In the genomic region with DNA sequence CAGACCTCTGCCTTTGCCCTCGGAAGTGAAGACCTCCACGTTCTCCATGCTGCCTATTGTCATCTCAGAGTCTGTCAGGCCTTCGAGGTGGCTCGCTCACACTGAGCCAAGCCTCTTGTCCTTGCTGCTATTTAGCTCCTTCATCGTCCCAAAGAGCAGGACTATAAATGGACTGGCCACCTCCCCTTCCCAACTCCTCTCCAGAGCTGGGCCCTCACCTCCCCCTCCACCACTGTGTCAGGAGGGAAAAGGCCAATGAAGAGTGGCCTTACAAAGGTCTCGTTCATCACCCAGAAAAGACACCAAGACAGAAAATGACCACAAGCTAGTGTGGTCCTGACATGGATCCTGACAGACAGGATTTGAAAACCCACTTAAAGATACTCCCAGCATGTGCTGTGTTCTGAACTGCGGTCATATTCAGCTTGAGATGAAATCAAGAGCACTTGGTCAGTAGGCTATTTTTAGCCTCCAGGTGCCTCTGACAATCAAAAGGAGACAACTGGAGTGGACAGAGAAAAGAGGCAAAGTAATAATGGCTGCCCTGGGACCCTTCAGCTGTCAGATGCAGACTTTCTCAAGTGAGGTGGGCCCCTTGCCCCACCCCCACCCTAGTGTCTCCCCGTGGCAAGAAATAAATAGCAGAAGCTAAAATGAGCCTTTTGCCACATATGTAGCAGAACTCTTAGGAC, we compare ENCODE assay signal across 21 mouse cellular contexts. TPM values are rescaled to one million over a fixed set of nuclear protein-coding genes. Genes with fewer than 3 reads are reported as not detected.
DNase-seq lines count a peak whose midpoint lies in the region; ATAC-seq and TF ChIP-seq lines count a peak whose summit lies in the region.
"Had no signal": no experiment of that assay in that cellular context is flagged by ENCODE, and none has a peak within 500 bp of the region (broad histone marks: within the 10 kb centered on the region; RNA-seq: fewer than 3 reads in every experiment).

No protein-coding gene starts in this region.

- peak; percentile 97 for TF ChIP-seq POLR2A in heart, adult 2 months (IDR thresholded peaks at IDR 0.05; ENCODE audit: insufficient read depth, low read depth, low read length)
- peak; percentile 67 for TF ChIP-seq POLR2A in myocyte (IDR thresholded peaks at IDR 0.05; ENCODE audit: insufficient read length, low read depth)

- no peaks in the 10 kb centered on the region for H3K36me3 ChIP-seq in limb, embryonic 12.5 days
- H3K36me3 ChIP-seq in limb, embryonic 10.5 days = no peaks in the 10 kb centered on the region
- peaks cover 6% of the 10 kb centered on the region; the same call in 1 of the 2 replicates for H3K36me3 ChIP-seq in heart, adult 2 months (ENCODE audit: control insufficient read depth, insufficient read depth, low read length)
- H3K36me3 ChIP-seq in heart, embryonic 16.5 days (ENCODE audit: control insufficient read depth, insufficient read depth) = no peaks in the 10 kb centered on the region
- H3K36me3 ChIP-seq in myocyte (ENCODE audit: control insufficient read depth, insufficient read depth) = no peaks in the 10 kb centered on the region
- H3K36me3 ChIP-seq: neural tube, embryonic 13.5 days; stomach, embryonic 15.5 days had no signal

- H3K27me3 ChIP-seq in limb, embryonic 12.5 days = no peaks in the 10 kb centered on the region
- no peaks in the 10 kb centered on the region for H3K27me3 ChIP-seq in limb, embryonic 10.5 days (ENCODE audit: low read depth, poor library complexity, severe bottlenecking)
- no peaks in the 10 kb centered on the region for H3K27me3 ChIP-seq in heart, adult 2 months (ENCODE audit: control insufficient read depth, insufficient read depth, low read length)
- H3K27me3 ChIP-seq in heart, embryonic 16.5 days (ENCODE audit: control insufficient read depth, insufficient read depth, low read length) = no peaks in the 10 kb centered on the region
- no peaks in the 10 kb centered on the region for H3K27me3 ChIP-seq in myocyte (ENCODE audit: control insufficient read depth, insufficient read depth, insufficient read length)
- H3K27me3 ChIP-seq: neural tube, embryonic 13.5 days; stomach, embryonic 15.5 days had no signal

- 0 out of 2 replicates have a peak overlapping the region, but pooled peaks have one; percentile 2 for H3K27ac ChIP-seq in limb, embryonic 12.5 days
- H3K27ac ChIP-seq in limb, embryonic 10.5 days = no peak overlapping the region
- peak overlapping the region; percentile 90 for H3K27ac ChIP-seq in heart, adult 2 months
- peak overlapping the region; percentile 98 for H3K27ac ChIP-seq in heart, embryonic 16.5 days (ENCODE audit: low read length)
- H3K27ac ChIP-seq: neural tube, embryonic 13.5 days; stomach, embryonic 15.5 days had no signal

- H3K4me1 ChIP-seq in limb, embryonic 12.5 days (replicated peaks) = no peaks in the 10 kb centered on the region
- H3K4me1 ChIP-seq in limb, embryonic 10.5 days = peaks cover 7% of the 10 kb centered on the region; the same call in 1 of the 2 replicates
- H3K4me1 ChIP-seq in heart, adult 2 months (ENCODE audit: control insufficient read depth, insufficient read depth, low read length) = no peaks in the 10 kb centered on the region; the same call in 1 of the 2 replicates
- peaks cover 25% of the 10 kb centered on the region for H3K4me1 ChIP-seq in heart, embryonic 16.5 days (ENCODE audit: control insufficient read depth, insufficient read depth, low read length)
- H3K4me1 ChIP-seq: neural tube, embryonic 13.5 days had no signal

- TF ChIP-seq CTCF in heart, adult 2 months (IDR thresholded peaks at IDR 0.05) = no peak

- DNase-seq in limb, embryonic 10.5 days (ENCODE audit: low spot score) = no peak
- peak; percentile 51 to 72 for DNase-seq in heart, adult 2 months
- DNase-seq in spleen, postnatal 14 days (ENCODE audit: low spot score in 2 of 2) = no peak
- DNase-seq in left cerebral cortex, postnatal 25 days (ENCODE audit: low spot score in 2 of 2) = no peak
- no peak for DNase-seq in right cerebral cortex, postnatal 4 days
- DNase-seq: adrenal gland, adult 8-10 months; cerebellum, adult 2 months; liver; lung, adult 2 months; thymus, postnatal 25 days had no signal

- intact Hi-C loops in heart, adult 2 months (cut with DNase I) = no loop called here
- intact Hi-C loops in left cerebral cortex, postnatal 25 days (cut with DNase I) = loop anchor here (10.0 kb wide), 1 partner anchor 97 kb away; no protein-coding TSS in a partner anchor

- no peaks in the 10 kb centered on the region for H3K79me2 ChIP-seq in heart, adult 2 months (replicated peaks; ENCODE audit: control insufficient read depth, insufficient read depth, low read length)
- peaks cover 20% of the 10 kb centered on the region for H3K79me2 ChIP-seq in myocyte (ENCODE audit: control insufficient read depth, insufficient read depth)

- 68% methylated on average over 8 of the region's 8 CpGs for WGBS in limb, embryonic 12.5 days
- WGBS in limb, embryonic 10.5 days = 70% methylated on average over 8 of the region's 8 CpGs
- WGBS in heart, adult 2 months = 43% methylated on average over 8 of the region's 8 CpGs
- WGBS in heart, embryonic 16.5 days = 35% methylated on average over 8 of the region's 8 CpGs

- no peak for ATAC-seq in limb, embryonic 12.5 days (ENCODE audit: insufficient number of reproducible peaks, insufficient read depth, low FRiP score, low TSS enrichment, low read depth)
- peak; percentile 92 for ATAC-seq in heart, embryonic 16.5 days (replicated peaks; ENCODE audit: extremely low read depth, insufficient read depth, low FRiP score)
- ATAC-seq: forebrain, embryonic 16.5 days; inflammation-experienced regulatory T-cells, adult 6 months had no signal

- H3K9me3 ChIP-seq in limb, embryonic 12.5 days = no peaks in the 10 kb centered on the region
- H3K9me3 ChIP-seq in limb, embryonic 10.5 days (replicated peaks) = no peaks in the 10 kb centered on the region
- no peaks in the 10 kb centered on the region for H3K9me3 ChIP-seq in heart, embryonic 16.5 days (replicated peaks; ENCODE audit: control insufficient read depth, low read length)
- H3K9me3 ChIP-seq: neural tube, embryonic 13.5 days; stomach, embryonic 15.5 days had no signal

- H3K4me3 ChIP-seq in limb, embryonic 12.5 days (replicated peaks) = no peak overlapping the region
- H3K4me3 ChIP-seq in limb, embryonic 10.5 days = no peak overlapping the region
- H3K4me3 ChIP-seq in heart, adult 2 months = peak overlapping the region; percentile 35
- H3K4me3 ChIP-seq in heart, embryonic 16.5 days (ENCODE audit: low read length) = peak overlapping the region; percentile 69
- H3K4me3 ChIP-seq in myocyte = peak overlapping the region; percentile 29
- H3K4me3 ChIP-seq: erythroblast, embryonic 14.5 days; megakaryocyte, embryonic 14.5 days; neural tube, embryonic 13.5 days; stomach, embryonic 15.5 days had no signal

- H3K9ac ChIP-seq in limb, embryonic 12.5 days (replicated peaks) = no peak overlapping the region
- H3K9ac ChIP-seq in heart, adult 2 months (ENCODE audit: low read depth, low read length) = peak overlapping the region; percentile 49
- peak overlapping the region; percentile 80 for H3K9ac ChIP-seq in heart, embryonic 16.5 days (ENCODE audit: low read length)
- H3K9ac ChIP-seq: neural tube, embryonic 13.5 days; stomach, embryonic 15.5 days had no signal

- H3ac ChIP-seq in myocyte (ENCODE audit: control insufficient read depth, insufficient read length) = no peak overlapping the region

- H3K4me2 ChIP-seq in limb, embryonic 12.5 days = no peak overlapping the region
- peak overlapping the region; percentile 64 for H3K4me2 ChIP-seq in heart, embryonic 16.5 days (ENCODE audit: low read depth, low read length)
- H3K4me2 ChIP-seq in myocyte (ENCODE audit: low read depth) = peak overlapping the region; percentile 84
- H3K4me2 ChIP-seq: neural tube, embryonic 13.5 days; stomach, embryonic 15.5 days had no signal

- peak; percentile 87 for TF ChIP-seq EP300 in heart, adult 2 months (IDR thresholded peaks at IDR 0.05; ENCODE audit: insufficient read depth, low read depth, low read length)

TF ChIP-seq in myocyte, 11 proteins besides CTCF, POLR2A, EP300 and RAD21:
- peak; percentile 55 for TF ChIP-seq POLR2AphosphoS2 (IDR thresholded peaks at IDR 0.05; ENCODE audit: insufficient read length, low read depth)
- no peak for TF ChIP-seq MAX (IDR thresholded peaks at IDR 0.05; ENCODE audit: low read depth)
- TF ChIP-seq MYOD1 (IDR thresholded peaks at IDR 0.05; ENCODE audit: control insufficient read depth in 1 of 3, insufficient read length in 2 of 3, low read depth in 2 of 3) = peak; percentile 82 to 90 (median 85)
- TF ChIP-seq TCF12 (IDR thresholded peaks at IDR 0.05; ENCODE audit: insufficient read depth, poor library complexity, severe bottlenecking) = peak; percentile 76
- TF ChIP-seq MYOG (IDR thresholded peaks at IDR 0.05; ENCODE audit: control insufficient read depth in 1 of 3, insufficient read depth in 1 of 3, insufficient read length in 2 of 3, low read depth in 2 of 3) = peak in 2 of 3 experiments; percentile 39 to 61

RNA-seq across cellular contexts. Expression of a gene that starts 9.2 kb away (rescaled TPM):
- polyA plus RNA-seq in limb, embryonic 12.5 days (2016; fragmentation: Nextera tagmentation; extraction: Ambion mirVana) = 38.3 and 39.3 TPM in 2 replicates
- 27.0 and 32.0 TPM in 2 replicates for polyA plus RNA-seq in limb, embryonic 10.5 days (2016; fragmentation: Nextera tagmentation; extraction: Ambion mirVana)
- 10 to 100 TPM; 56.1 to 63.5 TPM for total RNA-seq in heart, adult 2 months (2021)
- 10.2 and 16.3 TPM in 2 replicates for polyA plus RNA-seq in heart, adult 2 months (2012; rRNA removed)
- polyA plus RNA-seq in heart, embryonic 16.5 days (2015; fragmentation: Nextera tagmentation; extraction: Ambion mirVana) = 61.5 and 69.2 TPM in 2 replicates
- polyA plus RNA-seq in myocyte (2012; fragmentation: generic; extraction: Trizol) = 18.6 TPM
- total RNA-seq in left cerebral cortex, postnatal 25 days (2021) = 10 to 100 TPM; 13.6 to 14.9 TPM

RNA-seq across cellular contexts. Expression of a gene that starts 59.7 kb away (rescaled TPM):
- 5.1 and 5.2 TPM in 2 replicates for polyA plus RNA-seq in limb, embryonic 12.5 days (2016; fragmentation: Nextera tagmentation; extraction: Ambion mirVana)
- 0.24 and 0.35 TPM in 2 replicates for polyA plus RNA-seq in limb, embryonic 10.5 days (2016; fragmentation: Nextera tagmentation; extraction: Ambion mirVana)
- total RNA-seq in heart, adult 2 months (2021) = 100 to 1,000 TPM; 325 to 352 TPM
- 192 and 372 TPM in 2 replicates for polyA plus RNA-seq in heart, adult 2 months (2012; rRNA removed)
- polyA plus RNA-seq in heart, embryonic 16.5 days (2015; fragmentation: Nextera tagmentation; extraction: Ambion mirVana) = 118 and 136 TPM in 2 replicates
- polyA plus RNA-seq in myocyte (2012; fragmentation: generic; extraction: Trizol) = 141 TPM
- 1 to 10 TPM in 1 of 2 experiments, under 1 TPM in 1; 0.96 to 2.4 TPM for total RNA-seq in left cerebral cortex, postnatal 25 days (2021)
- total RNA-seq: hematopoietic stem cell, adult 5-6 weeks; MEL had no signal
- polyA plus RNA-seq: erythroblast, embryonic 14.5 days had no signal

Comparison
In these comparisons a context has a peak if more than half of its experiments do, and no peak if none do; other contexts are left out.
1. H3K4me3 ChIP-seq: peak in heart, adult 2 months (single experiment), heart, embryonic 16.5 days (single experiment) and myocyte (single experiment); none in limb, embryonic 12.5 days (single experiment) and limb, embryonic 10.5 days (single experiment).
2. DNase-seq: peak in heart, adult 2 months (2 of 2); none in limb, embryonic 10.5 days (single experiment), spleen, postnatal 14 days (0 of 2), left cerebral cortex, postnatal 25 days (0 of 2) and right cerebral cortex, postnatal 4 days (single experiment).
3. RNA of a gene that starts 59.7 kb away (polyA plus RNA-seq): 192 to 372 TPM in heart, adult 2 months, 141 TPM in myocyte (single experiment) and 118 to 136 TPM in heart, embryonic 16.5 days; 5.1 to 5.2 TPM in limb, embryonic 12.5 days and 0.24 to 0.35 TPM in limb, embryonic 10.5 days; every median in the first group is over 10 times any median in the second.